Mouse (Mus musculus) megakaryocyte, embryonic 14.5 days (primary cell): Measurements from ENCODE around the gene Med28. TPM values are rescaled to one million over a fixed set of nuclear protein-coding genes. Genes with fewer than 3 reads are reported as not detected.

Source experiments
- H3K27me3 ChIP-seq: replicated peaks from 2 replicates; pipeline ENCODE3; 2012; ENCODE audit warnings: inconsistent platforms
- H3K36me3 ChIP-seq: replicated peaks from 2 replicates; pipeline ENCODE3; 2012; ENCODE audit warnings: low read length, inconsistent platforms, mixed read lengths
- H3K4me1 ChIP-seq: 2 replicates; pipeline ENCODE4 v1.6.1; 2012; ENCODE audit warnings: inconsistent platforms
- H3K4me3 ChIP-seq: replicated peaks from 2 replicates; pipeline ENCODE3; 2012; ENCODE audit warnings: moderate library complexity, mild to moderate bottlenecking, inconsistent platforms
- H3K9me3 ChIP-seq: 2 replicates; pipeline ENCODE4 v1.6.1; 2012; ENCODE audit warnings: inconsistent platforms
- FLI1 ChIP-seq: IDR thresholded peaks from 2 replicates; pipeline ENCODE4 v1.6.1; 2012; ENCODE audit warnings: low read length, inconsistent platforms, mixed read lengths
- GATA1 ChIP-seq: IDR thresholded peaks from 3 replicates; pipeline ENCODE4 v1.6.1; 2012; ENCODE audit warnings: mixed read lengths, low read length, inconsistent platforms, borderline replicate concordance
- polyA plus RNA-seq: library from polyadenylated mRNA; stranded (reverse); fragments of >175 nt; gene quantifications from 2 replicates; pipeline ENCODE4 v1.2.3, GENCODE M21; 2012; ENCODE audit warnings: low replicate concordance; ENCODE audit not compliant: insufficient read depth

Med28 gene
- polyA plus RNA-seq: 28.8 and 87.9 TPM in 2 replicates

GRCm38 (mm10) chr5:45519960-45520808 lies at the start of gene Med28:
Med28 (plus strand) TSS chr5:45520229.
- no peak for TF ChIP-seq FLI1
- no peak for TF ChIP-seq GATA1
- Histone ChIP-seq H3K9me3 (no peaks in the 10 kb centered on the region), H3K27me3 (no peaks in the 10 kb centered on the region), H3K36me3 (peaks cover 45% of the 10 kb centered on the region), H3K4me1 (peaks cover 27% of the 10 kb centered on the region), H3K4me3 (peak within 1 kb of the TSS; percentile 99)

GRCm38 (mm10) chr5:45472880-45473450 lies 47.1 kb upstream of the Med28 start:
- Histone ChIP-seq H3K4me3 (no peak overlapping the region), H3K36me3 (no peaks in the 10 kb centered on the region), H3K27me3 (peaks cover 11% of the 10 kb centered on the region), H3K9me3 (no peaks in the 10 kb centered on the region), H3K4me1 (peaks cover 4% of the 10 kb centered on the region; the same call in 1 of the 2 replicates)
- no peak for TF ChIP-seq FLI1
- no peak for TF ChIP-seq GATA1

- no peak for TF ChIP-seq FLI1
- TF ChIP-seq GATA1: no peak
- Histone ChIP-seq H3K27me3 (peaks cover 14% of the 10 kb centered on the region), H3K4me1 (peaks cover 7% of the 10 kb centered on the region; the same call in 1 of the 2 replicates)
Observed at GRCm38 (mm10) chr5:45473521-45473920, 46.5 kb upstream of the Med28 start.

GRCm38 (mm10) chr5:45474215-45474614 lies 45.8 kb upstream of the Med28 start:
- Histone ChIP-seq H3K36me3 (no peaks in the 10 kb centered on the region), H3K4me1 (peaks cover 7% of the 10 kb centered on the region; the same call in 1 of the 2 replicates), H3K4me3 (no peak overlapping the region), H3K27me3 (peaks cover 14% of the 10 kb centered on the region), H3K9me3 (no peaks in the 10 kb centered on the region)
- TF ChIP-seq GATA1 (no peak), FLI1 (no peak)

More at GRCm38 (mm10) chr5:45473521-45473920, 46.5 kb upstream of the Med28 start:
- Histone ChIP-seq H3K9me3 (no peaks in the 10 kb centered on the region), H3K36me3 (no peaks in the 10 kb centered on the region), H3K4me3 (no peak overlapping the region)

- peaks cover 7% of the 10 kb centered on the region; the same call in 1 of the 2 replicates for H3K4me1 ChIP-seq
- no peaks in the 10 kb centered on the region for H3K9me3 ChIP-seq
- H3K36me3 ChIP-seq: no peaks in the 10 kb centered on the region
- no peak for TF ChIP-seq FLI1
- no peak overlapping the region for H3K4me3 ChIP-seq
- H3K27me3 ChIP-seq: peaks cover 13% of the 10 kb centered on the region
Observed at GRCm38 (mm10) chr5:45474758-45475157, 45.3 kb upstream of the Med28 start.

- H3K9me3 ChIP-seq: no peaks in the 10 kb centered on the region
- H3K4me1 ChIP-seq: peaks cover 7% of the 10 kb centered on the region; the same call in 1 of the 2 replicates
- no peak overlapping the region for H3K4me3 ChIP-seq
- no peaks in the 10 kb centered on the region for H3K36me3 ChIP-seq
- TF ChIP-seq FLI1 (no peak), GATA1 (no peak)
- peaks cover 12% of the 10 kb centered on the region for H3K27me3 ChIP-seq
Observed at GRCm38 (mm10) chr5:45475771-45476170, 44.3 kb upstream of the Med28 start.

GRCm38 (mm10) chr5:45476288-45476687 lies 43.7 kb upstream of the Med28 start:
- TF ChIP-seq GATA1: no peak
- TF ChIP-seq FLI1: no peak
- H3K9me3 ChIP-seq: no peaks in the 10 kb centered on the region
- no peak overlapping the region for H3K4me3 ChIP-seq
- peaks cover 7% of the 10 kb centered on the region; the same call in 1 of the 2 replicates for H3K4me1 ChIP-seq
- H3K36me3 ChIP-seq: no peaks in the 10 kb centered on the region
- peaks cover 12% of the 10 kb centered on the region for H3K27me3 ChIP-seq

GRCm38 (mm10) chr5:45477601-45478000 lies 42.4 kb upstream of the Med28 start:
- TF ChIP-seq GATA1 (no peak), FLI1 (no peak)

GRCm38 (mm10) chr5:45480066-45480465 lies 40.0 kb upstream of the Med28 start:
- H3K4me3 ChIP-seq: no peak overlapping the region
- no peaks in the 10 kb centered on the region for H3K9me3 ChIP-seq
- H3K36me3 ChIP-seq: no peaks in the 10 kb centered on the region
- H3K27me3 ChIP-seq: peaks cover 10% of the 10 kb centered on the region
- H3K4me1 ChIP-seq: peaks cover 7% of the 10 kb centered on the region; the same call in 1 of the 2 replicates
- TF ChIP-seq GATA1 (no peak), FLI1 (no peak)

More at GRCm38 (mm10) chr5:45477601-45478000, 42.4 kb upstream of the Med28 start:
- Histone ChIP-seq H3K4me1 (peaks cover 7% of the 10 kb centered on the region; the same call in 1 of the 2 replicates), H3K36me3 (no peaks in the 10 kb centered on the region), H3K27me3 (peaks cover 10% of the 10 kb centered on the region), H3K9me3 (no peaks in the 10 kb centered on the region), H3K4me3 (no peak overlapping the region)

GRCm38 (mm10) chr5:45481125-45481524 lies 38.9 kb upstream of the Med28 start:
- Histone ChIP-seq H3K9me3 (no peaks in the 10 kb centered on the region), H3K4me3 (no peak overlapping the region), H3K4me1 (peaks cover 3% of the 10 kb centered on the region; the same call in 1 of the 2 replicates), H3K27me3 (peaks cover 5% of the 10 kb centered on the region), H3K36me3 (no peaks in the 10 kb centered on the region)
- TF ChIP-seq FLI1 (no peak), GATA1 (no peak)
